Mouse (Mus musculus) heart, adult 2 months (tissue): Measurements from ENCODE around the gene Foxp1. TPM values are rescaled to one million over a fixed set of nuclear protein-coding genes. Genes with fewer than 3 reads are reported as not detected.

Experiments
- DNase-seq, 2 experiments: peaks; one replicate each; pipeline ENCODE4 v3.0.0; 2021
- H3K27ac ChIP-seq: fragments of 200-600 bp; 2 replicates; pipeline ENCODE4 v1.8.1; 2022
- H3K27me3 ChIP-seq: fragments of 200-500 bp; 2 replicates; pipeline ENCODE4 v1.6.1; 2012; ENCODE audit warnings: mild to moderate bottlenecking, low read length, inconsistent platforms, mixed read lengths; ENCODE audit not compliant: control insufficient read depth, insufficient read depth
- H3K36me3 ChIP-seq: fragments of 200-500 bp; 2 replicates; pipeline ENCODE4 v1.6.1; 2012; ENCODE audit warnings: low read length, inconsistent platforms; ENCODE audit not compliant: control insufficient read depth, insufficient read depth
- H3K4me1 ChIP-seq: fragments of 200-500 bp; 2 replicates; pipeline ENCODE4 v1.6.1; 2011; ENCODE audit warnings: low read length; ENCODE audit not compliant: control insufficient read depth, insufficient read depth
- H3K4me3 ChIP-seq: fragments of 200-600 bp; 2 replicates; pipeline ENCODE4 v1.8.1; 2022
- H3K79me2 ChIP-seq: fragments of 200-500 bp; replicated peaks from 2 replicates; pipeline ENCODE4 v1.6.1; 2012; ENCODE audit warnings: mild to moderate bottlenecking, inconsistent platforms, low read length, moderate library complexity, mixed read lengths; ENCODE audit not compliant: control insufficient read depth, insufficient read depth
- H3K9ac ChIP-seq: fragments of 200-500 bp; 2 replicates; pipeline ENCODE4 v1.6.1; 2012; ENCODE audit warnings: low read depth, mild to moderate bottlenecking, control low read depth, inconsistent platforms, low read length, mixed read lengths
- CTCF ChIP-seq: fragments of 200-600 bp; IDR thresholded peaks from 2 replicates; pipeline ENCODE4 v1.8.1; 2022; ENCODE audit warnings: antibody characterized with exemption, mild to moderate bottlenecking, moderate library complexity
- EP300 ChIP-seq: fragments of 200-500 bp; IDR thresholded peaks from 2 replicates; pipeline ENCODE4 v1.6.1; 2011; ENCODE audit warnings: low read depth, low read length, control low read depth; ENCODE audit not compliant: insufficient read depth
- POLR2A ChIP-seq: fragments of 200-500 bp; IDR thresholded peaks from 2 replicates; pipeline ENCODE4 v1.6.1; 2011; ENCODE audit warnings: mild to moderate bottlenecking, low read depth, low read length, control low read depth; ENCODE audit not compliant: insufficient read depth
- whole genome bisulfite sequencing: fragments of 180-500 bp; shearing (Covaris S2); methylation state at CpG from one replicate; pipeline ENCODE4 v1.1.7; 2018; 5-methylcytosine and 5-hydroxymethylcytosine counted together
- intact Hi-C: fragments of 180-260 bp; cut with DNase I; formaldehyde crosslinking; loops from one replicate; pipeline ENCODE4 v1.15.1; 2025
- polyA plus RNA-seq: library from polyadenylated mRNA; depleted of rRNA; stranded (reverse); fragments of >200 nt; gene quantifications from 2 replicates; pipeline ENCODE4 v1.2.3, GENCODE M21; 2012
- total RNA-seq, 2 experiments: library from RNA; stranded (reverse); gene quantifications; 2 replicates each; pipeline ENCODE4 v1.2.3; 2021

Foxp1 gene
- total and polyA plus RNA-seq, 3 experiments = 22.9 to 31.6 (median 26.4) TPM

DNA sequence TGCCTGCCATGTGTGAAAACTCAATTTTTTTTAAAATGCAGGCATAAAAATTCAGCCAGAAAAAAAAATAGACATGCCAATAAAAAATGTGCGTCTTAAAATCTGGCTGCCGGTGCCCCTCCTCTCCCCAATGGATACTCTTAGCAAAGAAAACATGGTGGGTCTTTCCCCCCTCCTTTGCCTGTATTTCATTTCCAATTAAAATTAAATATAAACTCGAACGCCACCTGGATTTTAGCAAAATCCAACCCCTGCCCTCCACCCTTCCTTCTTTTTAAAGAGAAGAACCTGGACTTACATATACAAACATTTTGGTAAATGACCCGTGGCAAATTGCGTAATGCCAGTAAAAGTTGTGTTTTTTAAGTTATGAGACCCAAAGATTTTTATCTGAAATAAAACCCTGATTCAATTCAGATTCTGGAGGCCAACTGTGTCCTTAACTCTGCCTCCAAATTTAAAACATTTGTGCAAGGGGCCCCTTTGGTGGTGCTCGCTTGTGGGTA lies 376.1 kb downstream of the Foxp1 start:
- no peaks in the 10 kb centered on the region for H3K36me3 ChIP-seq
- H3K4me1 ChIP-seq = no peaks in the 10 kb centered on the region
- H3K79me2 ChIP-seq = no peaks in the 10 kb centered on the region
- no peak for TF ChIP-seq POLR2A
- no peak for TF ChIP-seq CTCF
- TF ChIP-seq EP300 = no peak
- WGBS = 94% methylated on average over 7 of the region's 7 CpGs
- no peak overlapping the region for H3K4me3 ChIP-seq
- H3K9ac ChIP-seq = no peak overlapping the region
- intact Hi-C loops = no loop called here
- no peaks in the 10 kb centered on the region for H3K27me3 ChIP-seq
- H3K27ac ChIP-seq = no peak overlapping the region
- DNase-seq = no peak

- Histone ChIP-seq H3K27ac (no peak overlapping the region), H3K79me2 (no peaks in the 10 kb centered on the region), H3K4me3 (no peak overlapping the region), H3K36me3 (no peaks in the 10 kb centered on the region), H3K9ac (no peak overlapping the region), H3K27me3 (no peaks in the 10 kb centered on the region), H3K4me1 (no peaks in the 10 kb centered on the region)
- DNase-seq = no peak
- intact Hi-C loops = no loop called here
- WGBS = 87% methylated on average over 7 of the region's 7 CpGs
- no peak for TF ChIP-seq EP300
- TF ChIP-seq CTCF = no peak
- TF ChIP-seq POLR2A = no peak
These were observed 377.5 kb downstream of the Foxp1 start for GRCm38 (mm10) chr6:99145033-99145432.

GRCm38 (mm10) chr6:99143756-99144036 lies 378.8 kb downstream of the Foxp1 start:
- DNase-seq = no peak
- 74% methylated on average over 4 of the region's 4 CpGs for WGBS
- H3K4me1 ChIP-seq = no peaks in the 10 kb centered on the region
- intact Hi-C loops = no loop called here
- no peaks in the 10 kb centered on the region for H3K36me3 ChIP-seq
- no peaks in the 10 kb centered on the region for H3K79me2 ChIP-seq
- no peak overlapping the region for H3K9ac ChIP-seq
- TF ChIP-seq CTCF = no peak
- TF ChIP-seq EP300 = no peak
- no peak for TF ChIP-seq POLR2A
- H3K27ac ChIP-seq = no peak overlapping the region
- no peak overlapping the region for H3K4me3 ChIP-seq
- H3K27me3 ChIP-seq = no peaks in the 10 kb centered on the region

DNA sequence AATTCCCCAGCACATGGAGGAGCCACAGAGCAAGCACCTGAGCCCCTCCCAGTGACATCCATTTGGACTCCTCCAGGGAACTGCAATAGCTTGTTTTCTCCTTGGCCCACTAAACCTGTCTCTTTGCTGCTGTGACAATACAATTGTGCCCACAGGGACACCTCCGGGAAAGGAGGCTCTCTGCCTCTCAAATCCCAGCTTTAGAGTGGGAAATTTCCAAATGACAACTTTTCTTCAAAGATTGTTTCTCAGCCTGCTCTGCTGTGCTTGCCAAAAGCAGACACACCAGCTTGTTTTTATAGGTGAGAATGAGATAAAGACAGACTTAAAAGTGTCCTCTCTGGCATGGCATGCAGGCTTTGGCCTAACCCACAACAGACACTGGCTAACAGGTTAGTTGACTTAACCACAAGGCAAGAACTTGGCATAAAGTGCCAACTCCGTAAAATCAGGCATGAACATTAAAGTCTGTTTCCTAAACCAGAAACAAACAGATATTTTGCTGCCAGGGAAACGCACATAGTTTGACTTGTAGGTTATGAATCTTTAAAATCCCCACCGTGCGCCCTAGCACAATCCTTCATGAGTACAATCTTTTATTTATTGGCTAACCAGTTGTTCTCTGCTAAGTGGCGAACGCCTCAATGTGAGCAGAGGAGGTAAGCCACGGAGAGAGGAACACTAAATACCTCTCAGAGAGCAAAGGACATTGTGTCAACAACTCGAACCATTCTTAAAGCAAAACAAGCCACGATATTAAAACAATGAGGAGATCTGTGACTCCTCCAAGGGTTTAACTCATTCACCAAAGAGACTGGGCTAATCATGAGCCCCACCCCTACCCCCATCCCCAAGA lies 379.4 kb downstream of the Foxp1 start:
- DNase-seq = no peak
- Histone ChIP-seq H3K27me3 (no peaks in the 10 kb centered on the region), H3K36me3 (no peaks in the 10 kb centered on the region), H3K9ac (no peak overlapping the region), H3K27ac (no peak overlapping the region), H3K4me1 (no peaks in the 10 kb centered on the region), H3K4me3 (no peak overlapping the region), H3K79me2 (no peaks in the 10 kb centered on the region)
- 70% methylated on average over 10 of the region's 10 CpGs for WGBS
- intact Hi-C loops = no loop called here
- TF ChIP-seq POLR2A (no peak), CTCF (no peak), EP300 (no peak)

DNA sequence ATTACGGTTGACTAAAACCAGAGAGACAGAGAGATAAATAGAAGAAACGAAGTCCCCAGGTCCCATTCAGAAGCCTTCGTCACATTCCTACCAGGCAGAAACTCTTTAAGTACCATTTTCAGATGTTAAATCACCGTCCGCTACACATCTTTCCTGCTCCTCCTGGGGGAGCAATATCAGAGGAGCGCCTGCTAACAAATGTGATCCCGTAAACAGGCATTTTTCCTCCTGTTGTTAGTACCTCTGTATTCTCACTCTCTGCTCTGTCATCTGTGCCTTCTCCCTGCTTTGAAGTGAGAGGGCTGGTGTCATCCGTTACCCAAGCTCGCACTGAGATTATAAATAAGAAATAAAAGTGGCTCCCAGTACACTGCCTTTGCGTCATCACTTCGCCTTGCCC lies 384.5 kb downstream of the Foxp1 start:
- Histone ChIP-seq H3K79me2 (no peaks in the 10 kb centered on the region), H3K4me3 (no peak overlapping the region), H3K4me1 (no peaks in the 10 kb centered on the region), H3K9ac (no peak overlapping the region), H3K27me3 (no peaks in the 10 kb centered on the region), H3K27ac (no peak overlapping the region), H3K36me3 (no peaks in the 10 kb centered on the region)
- no peak for DNase-seq
- intact Hi-C loops = no loop called here
- WGBS = 90% methylated on average over 11 of the region's 11 CpGs
- TF ChIP-seq POLR2A (no peak), CTCF (no peak), EP300 (no peak)

DNA sequence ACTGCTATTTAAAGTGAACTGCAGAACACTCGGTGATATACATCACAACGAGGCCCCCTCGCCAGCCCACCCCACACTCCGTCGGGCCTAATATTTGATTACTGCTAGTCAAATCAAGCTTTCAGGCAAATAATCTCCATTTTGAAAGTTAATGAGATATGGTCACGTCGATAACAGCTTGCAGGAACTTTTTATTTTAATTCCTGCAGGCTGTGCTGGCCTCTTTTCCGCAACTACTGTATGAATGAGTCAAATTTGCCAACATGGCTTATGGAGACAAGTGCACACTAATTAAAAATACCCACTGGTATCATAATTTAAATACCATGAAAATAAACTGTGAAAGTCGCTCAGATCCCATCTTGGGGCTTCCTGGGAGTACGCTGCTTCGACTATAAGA lies 385.4 kb downstream of the Foxp1 start:
- no peak overlapping the region for H3K9ac ChIP-seq
- no peak overlapping the region for H3K27ac ChIP-seq
- H3K4me1 ChIP-seq = no peaks in the 10 kb centered on the region; the same call in 1 of the 2 replicates
- TF ChIP-seq POLR2A (no peak), EP300 (no peak), CTCF (no peak)
- no peak overlapping the region for H3K4me3 ChIP-seq
- no peaks in the 10 kb centered on the region for H3K27me3 ChIP-seq
- WGBS = 87% methylated on average over 11 of the region's 11 CpGs
- intact Hi-C loops = no loop called here
- no peaks in the 10 kb centered on the region for H3K79me2 ChIP-seq
- DNase-seq = no peak
- H3K36me3 ChIP-seq = no peaks in the 10 kb centered on the region
